Mouse (Mus musculus): ENCODE data around the gene Atg2b. TPM values are rescaled to one million over a fixed set of nuclear protein-coding genes. Genes with fewer than 3 reads are reported as not detected.
A peak's percentile ranks its signal among the peaks of the same experiment; 100 is the strongest.

Gene Atg2b
- total and polyA plus RNA-seq, 2 experiments from 2014 or later: 9.1 to 43.5 TPM

DNA sequence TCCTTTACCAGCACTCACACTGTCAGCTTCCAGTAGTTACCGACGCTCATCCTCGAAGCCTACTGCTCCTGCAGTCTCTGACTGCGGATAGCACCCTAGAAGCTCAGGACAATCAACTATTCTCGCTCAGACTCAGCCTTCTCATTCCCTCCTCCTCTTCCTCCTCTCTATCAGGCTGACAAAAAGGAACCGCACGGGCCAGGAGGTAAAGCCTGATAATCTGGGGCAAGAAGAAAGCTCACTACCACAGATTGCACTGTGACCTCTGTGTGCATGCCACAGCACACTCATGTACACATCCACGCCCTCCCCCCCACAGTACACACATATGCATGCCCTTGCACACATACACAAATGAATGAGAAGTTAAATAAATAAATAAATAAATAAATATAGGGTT lies 8.7 kb downstream of the Atg2b start:
- ATAC-seq (ENCODE audit: low FRiP score) (no peak), DNase-seq (ENCODE audit: low spot score) (no peak)
- Histone ChIP-seq H3K4me1 (ENCODE audit: insufficient read depth, low read length) (no peaks in the 10 kb centered on the region), H3K27ac (ENCODE audit: low read depth, low read length) (no peak overlapping the region), H3K27me3 (ENCODE audit: insufficient read depth, low read length) (no peaks in the 10 kb centered on the region), H3K4me3 (ENCODE audit: low read depth, low read length) (no peak overlapping the region), H3K36me3 (ENCODE audit: insufficient read depth, low read length) (peaks cover 4% of the 10 kb centered on the region; the same call in 1 of the 2 replicates), H3K4me2 (ENCODE audit: low read depth, low read length, poor library complexity, severe bottlenecking) (no peak overlapping the region), H3K9ac (replicated peaks; ENCODE audit: low read length, poor library complexity, severe bottlenecking) (no peak overlapping the region), H3K9me3 (ENCODE audit: low read length) (no peaks in the 10 kb centered on the region)
- 96% methylated on average over 8 of the region's 8 CpGs for WGBS
- TF ChIP-seq CTCF (IDR thresholded peaks at IDR 0.05): no peak

DNA sequence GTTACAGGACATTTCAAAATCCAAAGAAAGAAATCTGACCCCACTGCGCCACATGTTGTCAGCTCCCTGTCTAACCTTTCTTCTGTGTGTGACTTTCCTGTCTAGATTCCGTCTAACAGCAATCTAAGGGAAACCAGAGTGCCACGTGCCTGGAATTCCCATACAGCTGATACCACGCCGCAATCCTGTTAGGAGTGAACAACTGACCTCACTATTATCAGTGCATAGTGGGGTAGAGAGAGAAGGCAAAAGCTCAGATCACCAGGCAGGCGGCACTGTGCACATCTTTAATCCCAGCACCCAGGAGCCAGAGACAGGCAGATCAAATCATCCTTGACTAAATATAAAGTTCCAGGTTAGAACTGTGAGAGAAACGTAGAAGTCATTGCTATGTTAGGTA lies 29.2 kb downstream of the Atg2b start:
- Histone ChIP-seq H3K4me2 (ENCODE audit: low read depth, low read length, poor library complexity, severe bottlenecking) (no peak overlapping the region), H3K9me3 (ENCODE audit: low read length) (no peaks in the 10 kb centered on the region), H3K4me1 (ENCODE audit: insufficient read depth, low read length) (no peaks in the 10 kb centered on the region), H3K36me3 (ENCODE audit: insufficient read depth, low read length) (peaks cover 66% of the 10 kb centered on the region), H3K27me3 (ENCODE audit: insufficient read depth, low read length) (no peaks in the 10 kb centered on the region), H3K27ac (ENCODE audit: low read depth, low read length) (no peak overlapping the region), H3K4me3 (ENCODE audit: low read depth, low read length) (no peak overlapping the region), H3K9ac (replicated peaks; ENCODE audit: low read length, poor library complexity, severe bottlenecking) (no peak overlapping the region)
- WGBS: 92% methylated on average over 7 of the region's 7 CpGs
- no peak for ATAC-seq (ENCODE audit: low FRiP score)
- TF ChIP-seq CTCF (IDR thresholded peaks at IDR 0.05): no peak
- no peak for DNase-seq (ENCODE audit: low spot score)

DNA sequence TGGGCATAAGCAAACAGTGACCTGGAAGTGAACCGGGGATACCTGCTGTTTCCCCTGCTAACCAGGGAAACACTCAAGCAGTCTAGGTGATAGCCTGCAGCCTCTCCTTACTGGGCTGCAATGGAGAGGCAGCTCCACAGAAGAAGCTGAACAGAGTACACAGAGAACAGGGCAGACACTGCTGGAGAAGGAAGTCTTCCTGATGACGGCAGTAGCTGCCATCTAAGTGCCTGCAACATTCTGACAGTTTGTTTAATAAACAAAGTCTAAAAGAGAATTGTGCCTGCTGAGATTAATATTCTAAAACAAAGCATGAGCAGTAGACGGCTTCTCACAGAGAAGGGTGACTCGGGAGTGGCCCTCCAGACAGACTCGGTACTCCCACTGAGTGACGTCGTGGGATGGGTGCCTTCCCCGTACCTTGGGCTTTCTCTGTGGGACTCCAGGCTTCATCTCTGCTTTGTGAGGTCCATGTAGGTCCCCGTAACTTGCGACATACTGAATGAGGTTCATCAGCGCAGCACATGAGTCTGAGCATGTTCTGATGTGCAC lies 42.2 kb downstream of the Atg2b start:
- Histone ChIP-seq H3K27ac (ENCODE audit: low read depth, low read length) (no peak overlapping the region), H3K9ac (replicated peaks; ENCODE audit: low read length, poor library complexity, severe bottlenecking) (no peak overlapping the region), H3K9me3 (ENCODE audit: low read length) (no peaks in the 10 kb centered on the region), H3K27me3 (ENCODE audit: insufficient read depth, low read length) (no peaks in the 10 kb centered on the region), H3K4me2 (ENCODE audit: low read depth, low read length, poor library complexity, severe bottlenecking) (no peak overlapping the region), H3K36me3 (ENCODE audit: insufficient read depth, low read length) (peaks cover 79% of the 10 kb centered on the region), H3K4me3 (ENCODE audit: low read depth, low read length) (no peak overlapping the region), H3K4me1 (ENCODE audit: insufficient read depth, low read length) (no peaks in the 10 kb centered on the region)
- no peak for DNase-seq (ENCODE audit: low spot score)
- 92% methylated on average over 11 of the region's 11 CpGs for WGBS
- no peak for TF ChIP-seq CTCF (IDR thresholded peaks at IDR 0.05)
- ATAC-seq (ENCODE audit: low FRiP score): no peak

DNA sequence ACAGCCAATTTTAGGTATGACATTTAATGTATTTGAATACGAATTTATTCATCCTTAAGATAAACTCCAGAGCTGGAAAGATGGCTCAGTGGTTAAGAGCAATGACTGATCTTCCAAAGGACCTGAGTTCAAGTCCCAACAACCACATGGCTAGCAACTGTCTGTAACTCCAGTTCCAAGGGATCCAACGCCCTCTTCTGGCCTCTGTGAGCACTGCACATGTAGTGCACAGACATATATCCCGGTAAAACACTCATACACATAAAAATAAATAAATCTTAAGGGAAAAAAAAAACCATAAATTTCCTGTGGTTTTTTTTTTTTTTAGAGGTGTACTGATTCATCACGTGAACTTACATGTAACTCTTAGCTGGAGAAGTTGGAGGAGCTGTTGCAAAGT lies 47.5 kb downstream of the Atg2b start:
- Histone ChIP-seq H3K27me3 (ENCODE audit: insufficient read depth, low read length) (no peaks in the 10 kb centered on the region), H3K4me3 (ENCODE audit: low read depth, low read length) (no peak overlapping the region), H3K4me1 (ENCODE audit: insufficient read depth, low read length) (no peaks in the 10 kb centered on the region), H3K4me2 (ENCODE audit: low read depth, low read length, poor library complexity, severe bottlenecking) (no peak overlapping the region), H3K27ac (ENCODE audit: low read depth, low read length) (no peak overlapping the region), H3K9ac (replicated peaks; ENCODE audit: low read length, poor library complexity, severe bottlenecking) (no peak overlapping the region), H3K36me3 (ENCODE audit: insufficient read depth, low read length) (peaks cover 66% of the 10 kb centered on the region), H3K9me3 (ENCODE audit: low read length) (no peaks in the 10 kb centered on the region)
- peak; percentile 46 for TF ChIP-seq CTCF (IDR thresholded peaks at IDR 0.05)
- 77% methylated on average over 4 of the region's 4 CpGs for WGBS
- DNase-seq (ENCODE audit: low spot score): no peak
- ATAC-seq (ENCODE audit: low FRiP score): no peak

DNA sequence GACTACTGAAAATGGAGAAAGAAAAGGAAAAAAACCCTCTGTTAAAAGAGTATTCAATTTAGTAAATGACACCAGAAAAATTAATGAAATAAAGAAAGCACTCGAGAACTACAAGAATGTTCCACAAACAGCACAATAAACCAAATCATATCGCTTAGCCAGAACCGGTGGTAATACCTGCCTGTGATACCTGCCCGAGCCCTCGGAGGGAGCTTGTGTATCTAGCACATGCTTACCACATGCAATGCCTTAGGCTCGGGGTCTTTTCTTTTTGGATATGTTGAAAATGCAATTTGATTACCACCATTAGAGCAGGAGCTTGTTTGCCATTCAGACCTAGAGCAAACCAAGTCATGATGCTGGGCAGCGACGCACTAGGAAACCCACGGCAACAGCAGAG lies 48.5 kb downstream of the Atg2b start:
- Histone ChIP-seq H3K4me1 (ENCODE audit: insufficient read depth, low read length) (no peaks in the 10 kb centered on the region), H3K9me3 (ENCODE audit: low read length) (no peaks in the 10 kb centered on the region), H3K9ac (replicated peaks; ENCODE audit: low read length, poor library complexity, severe bottlenecking) (no peak overlapping the region), H3K27me3 (ENCODE audit: insufficient read depth, low read length) (no peaks in the 10 kb centered on the region), H3K36me3 (ENCODE audit: insufficient read depth, low read length) (peaks cover 64% of the 10 kb centered on the region), H3K4me2 (ENCODE audit: low read depth, low read length, poor library complexity, severe bottlenecking) (no peak overlapping the region), H3K27ac (ENCODE audit: low read depth, low read length) (no peak overlapping the region), H3K4me3 (ENCODE audit: low read depth, low read length) (no peak overlapping the region)
- TF ChIP-seq CTCF (IDR thresholded peaks at IDR 0.05): no peak
- no peak for ATAC-seq (ENCODE audit: low FRiP score)
- no peak for DNase-seq (ENCODE audit: low spot score)
- WGBS: 94% methylated on average over 9 of the region's 9 CpGs

DNA sequence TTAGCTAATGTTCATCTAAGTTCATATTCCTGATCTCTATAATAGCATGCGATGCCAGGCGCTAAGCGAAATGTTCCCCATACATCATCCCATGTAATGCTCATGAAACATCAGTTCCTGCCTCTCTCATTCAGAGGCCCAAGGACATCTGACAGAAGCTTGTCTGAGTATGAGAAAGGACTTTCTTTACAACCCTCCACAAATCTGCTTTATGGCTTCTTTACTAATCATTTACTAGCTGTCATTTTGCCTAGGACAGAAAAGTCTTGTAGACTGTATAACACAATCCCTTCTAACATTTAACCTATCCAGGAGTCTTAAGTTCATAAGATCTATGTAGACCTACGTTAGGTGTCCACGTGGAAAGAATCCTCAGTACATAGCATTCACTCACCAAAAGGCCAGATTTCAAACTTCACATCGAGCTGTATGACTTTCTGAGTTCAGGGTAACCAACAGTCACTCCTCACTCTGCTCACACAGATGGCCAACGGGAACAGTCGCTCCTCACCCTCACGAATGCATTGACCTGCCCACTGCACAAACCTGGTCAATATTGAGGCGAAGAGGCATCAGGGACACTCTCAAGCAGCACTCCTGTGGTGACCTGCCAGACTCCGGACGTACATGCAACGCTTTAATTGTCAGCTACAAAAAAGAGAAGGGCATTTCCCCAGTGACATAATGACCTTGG lies 50.5 kb downstream of the Atg2b start:
- Histone ChIP-seq H3K9ac (replicated peaks; ENCODE audit: low read length, poor library complexity, severe bottlenecking) (no peak overlapping the region), H3K27ac (ENCODE audit: low read depth, low read length) (no peak overlapping the region), H3K36me3 (ENCODE audit: insufficient read depth, low read length) (peaks cover 47% of the 10 kb centered on the region), H3K4me1 (ENCODE audit: insufficient read depth, low read length) (no peaks in the 10 kb centered on the region), H3K9me3 (ENCODE audit: low read length) (no peaks in the 10 kb centered on the region), H3K4me2 (ENCODE audit: low read depth, low read length, poor library complexity, severe bottlenecking) (no peak overlapping the region), H3K4me3 (ENCODE audit: low read depth, low read length) (no peak overlapping the region), H3K27me3 (ENCODE audit: insufficient read depth, low read length) (no peaks in the 10 kb centered on the region)
- DNase-seq (ENCODE audit: low spot score) (no peak), ATAC-seq (ENCODE audit: low FRiP score) (no peak)
- 95% methylated on average over 13 of the region's 13 CpGs for WGBS
- no peak for TF ChIP-seq CTCF (IDR thresholded peaks at IDR 0.05)
